Mouse (Mus musculus) lung, adult 18-20 months (tissue): ENCODE measurements around the gene Gm37240.

Experiments
- DNase-seq, 2 experiments: peaks; one replicate each; pipeline ENCODE4 v3.0.0; 2022; ENCODE audit warnings: mixed read lengths in 2 of 2

The Gm37240 gene

GRCm38 (mm10) chr3:85746116-85746515 lies 141.2 kb downstream of the Gm37240 start:
- DNase-seq, result no peak

GRCm38 (mm10) chr3:85741767-85742166 lies 145.6 kb downstream of the Gm37240 start:
- DNase-seq, result no peak

- DNase-seq, result no peak
Observed at GRCm38 (mm10) chr3:85738591-85738990, 148.7 kb downstream of the Gm37240 start.

- DNase-seq, result no peak
Observed at GRCm38 (mm10) chr3:85733939-85734729, 153.2 kb downstream of the Gm37240 start.

GRCm38 (mm10) chr3:85727171-85727570 lies 160.1 kb downstream of the Gm37240 start:
- no peak for DNase-seq

GRCm38 (mm10) chr3:85725971-85726370 lies 161.3 kb downstream of the Gm37240 start:
- DNase-seq, result no peak

GRCm38 (mm10) chr3:85725110-85725509 lies 162.2 kb downstream of the Gm37240 start:
- no peak for DNase-seq

- no peak for DNase-seq
Observed at GRCm38 (mm10) chr3:85722581-85722980, 164.7 kb downstream of the Gm37240 start.

- DNase-seq, result no peak
Observed at GRCm38 (mm10) chr3:85715764-85716297, 171.5 kb downstream of the Gm37240 start.

- DNase-seq, result no peak
Observed at GRCm38 (mm10) chr3:85713936-85714709, 173.2 kb downstream of the Gm37240 start.

GRCm38 (mm10) chr3:85710695-85711094 lies 176.6 kb downstream of the Gm37240 start:
- DNase-seq, result peak; percentile 10 to 20

GRCm38 (mm10) chr3:85707421-85707820 lies 179.9 kb downstream of the Gm37240 start:
- peak; percentile 14 to 32 for DNase-seq

- no peak for DNase-seq
Observed at GRCm38 (mm10) chr3:85703141-85703882, 184.0 kb downstream of the Gm37240 start.

- DNase-seq, result no peak
Observed at GRCm38 (mm10) chr3:85698496-85698895, 188.8 kb downstream of the Gm37240 start.

GRCm38 (mm10) chr3:85695056-85695455 lies 192.3 kb downstream of the Gm37240 start:
- DNase-seq, result no peak

- DNase-seq, result no peak
Observed at GRCm38 (mm10) chr3:85693013-85693412, 194.3 kb downstream of the Gm37240 start.

GRCm38 (mm10) chr3:85691134-85691533 lies 196.2 kb downstream of the Gm37240 start:
- peak; percentile 34 to 56 for DNase-seq

- no peak for DNase-seq
Observed at GRCm38 (mm10) chr3:85688341-85688740, 199.0 kb downstream of the Gm37240 start.

GRCm38 (mm10) chr3:85685271-85685670 lies 202.0 kb downstream of the Gm37240 start:
- DNase-seq, result no peak

GRCm38 (mm10) chr3:85683618-85684017 lies 203.7 kb downstream of the Gm37240 start:
- DNase-seq, result no peak

GRCm38 (mm10) chr3:85681136-85681535 lies 206.2 kb downstream of the Gm37240 start:
- no peak for DNase-seq

GRCm38 (mm10) chr3:85679960-85680359 lies 207.4 kb downstream of the Gm37240 start:
- DNase-seq, result no peak
